9 mouse cellular contexts compared by ENCODE assay signal in genomic region chr10:100590323-100590722, GRCm38 (mm10). TPM values are rescaled to one million over a fixed set of nuclear protein-coding genes. Genes with fewer than 3 reads are reported as not detected.
DNase-seq lines count a peak whose midpoint lies in the region; ATAC-seq lines count a peak whose summit lies in the region.
"Had no signal": no experiment of that assay in that cellular context is flagged by ENCODE, and none has a peak within 500 bp of the region (broad histone marks: within the 10 kb centered on the region; RNA-seq: fewer than 3 reads in every experiment).

4930430F08Rik (minus strand) TSS chr10:100590423.
1700017N19Rik (plus strand) TSS chr10:100590484.

- H3K4me3 ChIP-seq in lung, embryonic 15.5 days, result peak within 1 kb of the TSS; percentile 60
- H3K4me3 ChIP-seq in forebrain, embryonic 16.5 days (replicated peaks; ENCODE audit: low read length), result peak within 1 kb of the TSS; percentile 95
- peak within 1 kb of the TSS; percentile 72 for H3K4me3 ChIP-seq in limb, embryonic 13.5 days
- peak within 1 kb of the TSS; percentile 62 for H3K4me3 ChIP-seq in neural tube, embryonic 15.5 days (replicated peaks)

- H3K4me1 ChIP-seq in lung, embryonic 15.5 days, result peaks cover 4% of the 10 kb centered on the region; the same call in 1 of the 2 replicates
- H3K4me1 ChIP-seq in forebrain, embryonic 16.5 days (replicated peaks; ENCODE audit: control insufficient read depth, insufficient read depth, low read length), result peaks cover 6% of the 10 kb centered on the region
- H3K4me1 ChIP-seq in limb, embryonic 13.5 days, result peaks cover 7% of the 10 kb centered on the region; the same call in 1 of the 2 replicates
- H3K4me1 ChIP-seq in neural tube, embryonic 15.5 days, result peaks cover 7% of the 10 kb centered on the region

- no peaks in the 10 kb centered on the region for H3K9me3 ChIP-seq in lung, embryonic 15.5 days
- H3K9me3 ChIP-seq in forebrain, embryonic 16.5 days (ENCODE audit: control insufficient read depth, low read length), result no peaks in the 10 kb centered on the region
- H3K9me3 ChIP-seq in limb, embryonic 13.5 days, result no peaks in the 10 kb centered on the region
- H3K9me3 ChIP-seq in neural tube, embryonic 15.5 days (replicated peaks), result no peaks in the 10 kb centered on the region

- DNase-seq in lung, postnatal 36 days, result no peak
- DNase-seq in left cerebral cortex, postnatal 4 days, result no peak
- DNase-seq: cerebellum, postnatal 10 days had no signal

- H3K27ac ChIP-seq in lung, embryonic 15.5 days, result no peak within 1 kb of the TSS
- H3K27ac ChIP-seq in forebrain, embryonic 16.5 days (ENCODE audit: low read length), result no peak within 1 kb of the TSS
- no peak within 1 kb of the TSS for H3K27ac ChIP-seq in limb, embryonic 13.5 days
- no peak within 1 kb of the TSS for H3K27ac ChIP-seq in neural tube, embryonic 15.5 days (replicated peaks)

- no peaks in the 10 kb centered on the region for H3K27me3 ChIP-seq in lung, embryonic 15.5 days
- no peaks in the 10 kb centered on the region for H3K27me3 ChIP-seq in forebrain, embryonic 16.5 days (replicated peaks; ENCODE audit: control insufficient read depth, insufficient read depth, low read length)
- H3K27me3 ChIP-seq in limb, embryonic 13.5 days, result no peaks in the 10 kb centered on the region
- H3K27me3 ChIP-seq in neural tube, embryonic 15.5 days (replicated peaks), result no peaks in the 10 kb centered on the region

- H3K4me2 ChIP-seq in lung, embryonic 15.5 days, result peak within 1 kb of the TSS; percentile 70
- peak within 1 kb of the TSS; percentile 78 for H3K4me2 ChIP-seq in forebrain, embryonic 16.5 days (ENCODE audit: low read length)
- peak within 1 kb of the TSS; percentile 79 for H3K4me2 ChIP-seq in limb, embryonic 13.5 days (replicated peaks)
- H3K4me2 ChIP-seq in neural tube, embryonic 15.5 days, result peak within 1 kb of the TSS; percentile 57

- no peak for ATAC-seq in lung, embryonic 15.5 days (ENCODE audit: borderline replicate concordance, extremely low read depth, low FRiP score, low TSS enrichment)
- ATAC-seq in forebrain, embryonic 16.5 days, result no peak
- ATAC-seq in limb, embryonic 13.5 days (ENCODE audit: low FRiP score, low read depth), result no peak
- no peak for ATAC-seq in neural tube, embryonic 15.5 days (ENCODE audit: low FRiP score)
- no peak for ATAC-seq in frontal cortex, adult (ENCODE audit: low TSS enrichment)

- H3K36me3 ChIP-seq in lung, embryonic 15.5 days, result no peaks in the 10 kb centered on the region
- no peaks in the 10 kb centered on the region for H3K36me3 ChIP-seq in forebrain, embryonic 16.5 days (ENCODE audit: control insufficient read depth, insufficient read depth)
- no peaks in the 10 kb centered on the region for H3K36me3 ChIP-seq in limb, embryonic 13.5 days
- no peaks in the 10 kb centered on the region for H3K36me3 ChIP-seq in neural tube, embryonic 15.5 days

- WGBS in lung, embryonic 15.5 days, result 74% methylated on average over 1 of the region's 1 CpGs
- WGBS in forebrain, embryonic 16.5 days, result 92% methylated on average over 1 of the region's 1 CpGs
- 77% methylated on average over 1 of the region's 1 CpGs for WGBS in limb, embryonic 13.5 days
- 79% methylated on average over 1 of the region's 1 CpGs for WGBS in neural tube, embryonic 15.5 days

- H3K9ac ChIP-seq in lung, embryonic 15.5 days, result no peak within 1 kb of the TSS
- no peak within 1 kb of the TSS for H3K9ac ChIP-seq in forebrain, embryonic 16.5 days (replicated peaks; ENCODE audit: low read depth, low read length)
- no peak within 1 kb of the TSS for H3K9ac ChIP-seq in limb, embryonic 13.5 days
- no peak within 1 kb of the TSS for H3K9ac ChIP-seq in neural tube, embryonic 15.5 days (replicated peaks)

- intact Hi-C loops in left cerebral cortex, postnatal 4 days (cut with DNase I), result no loop called here

RNA-seq across cellular contexts. Expression of gene 4930430F08Rik, which starts in this region (rescaled TPM):
- 7.4 and 7.7 TPM in 2 replicates for polyA plus RNA-seq in lung, embryonic 15.5 days (2015; fragmentation: Nextera tagmentation; extraction: Ambion mirVana)
- polyA plus RNA-seq in forebrain, embryonic 16.5 days (2015; fragmentation: Nextera tagmentation; extraction: Ambion mirVana), result 14.4 and 15.3 TPM in 2 replicates
- 7.9 and 9.0 TPM in 2 replicates for polyA plus RNA-seq in limb, embryonic 13.5 days (2015; fragmentation: Nextera tagmentation; extraction: Ambion mirVana)
- polyA plus RNA-seq in neural tube, embryonic 15.5 days (2015; fragmentation: Nextera tagmentation; extraction: Ambion mirVana), result 16.1 and 16.9 TPM in 2 replicates
- total RNA-seq in left cerebral cortex, postnatal 4 days (2021), result 10 to 100 TPM; 16.8 to 21.4 TPM

RNA-seq across cellular contexts. Expression of gene 1700017N19Rik, which starts in this region (rescaled TPM):
- not detected in 2 replicates for polyA plus RNA-seq in lung, embryonic 15.5 days (2015; fragmentation: Nextera tagmentation; extraction: Ambion mirVana)
- polyA plus RNA-seq in forebrain, embryonic 16.5 days (2015; fragmentation: Nextera tagmentation; extraction: Ambion mirVana), result not detected in 2 replicates
- not detected in 2 replicates for polyA plus RNA-seq in limb, embryonic 13.5 days (2015; fragmentation: Nextera tagmentation; extraction: Ambion mirVana)
- polyA plus RNA-seq in neural tube, embryonic 15.5 days (2015; fragmentation: Nextera tagmentation; extraction: Ambion mirVana), result 0.29 and 0.68 TPM in 2 replicates
- total RNA-seq in left cerebral cortex, postnatal 4 days (2021), result not detected
- total RNA-seq: neutrophil, adult 5-6 weeks had no signal
